Mouse (Mus musculus) heart, adult 2 months (tissue): ENCODE measurements around the gene Gm45021. TPM values are rescaled to one million over a fixed set of nuclear protein-coding genes. Genes with fewer than 3 reads are reported as not detected.

Source experiments
- DNase-seq, 2 experiments: peaks; one replicate each; pipeline ENCODE4 v3.0.0; 2021
- H3K27ac ChIP-seq: fragments of 200-600 bp; 2 replicates; pipeline ENCODE4 v1.8.1; 2022
- H3K27me3 ChIP-seq: fragments of 200-500 bp; 2 replicates; pipeline ENCODE4 v1.6.1; 2012; ENCODE audit warnings: mild to moderate bottlenecking, low read length, inconsistent platforms, mixed read lengths; ENCODE audit not compliant: control insufficient read depth, insufficient read depth
- H3K36me3 ChIP-seq: fragments of 200-500 bp; 2 replicates; pipeline ENCODE4 v1.6.1; 2012; ENCODE audit warnings: low read length, inconsistent platforms; ENCODE audit not compliant: control insufficient read depth, insufficient read depth
- H3K4me1 ChIP-seq: fragments of 200-500 bp; 2 replicates; pipeline ENCODE4 v1.6.1; 2011; ENCODE audit warnings: low read length; ENCODE audit not compliant: control insufficient read depth, insufficient read depth
- H3K4me3 ChIP-seq: fragments of 200-600 bp; 2 replicates; pipeline ENCODE4 v1.8.1; 2022
- H3K79me2 ChIP-seq: fragments of 200-500 bp; replicated peaks from 2 replicates; pipeline ENCODE4 v1.6.1; 2012; ENCODE audit warnings: mild to moderate bottlenecking, inconsistent platforms, low read length, moderate library complexity, mixed read lengths; ENCODE audit not compliant: control insufficient read depth, insufficient read depth
- H3K9ac ChIP-seq: fragments of 200-500 bp; 2 replicates; pipeline ENCODE4 v1.6.1; 2012; ENCODE audit warnings: low read depth, mild to moderate bottlenecking, control low read depth, inconsistent platforms, low read length, mixed read lengths
- CTCF ChIP-seq: fragments of 200-600 bp; IDR thresholded peaks from 2 replicates; pipeline ENCODE4 v1.8.1; 2022; ENCODE audit warnings: antibody characterized with exemption, mild to moderate bottlenecking, moderate library complexity
- EP300 ChIP-seq: fragments of 200-500 bp; IDR thresholded peaks from 2 replicates; pipeline ENCODE4 v1.6.1; 2011; ENCODE audit warnings: low read depth, low read length, control low read depth; ENCODE audit not compliant: insufficient read depth
- POLR2A ChIP-seq: fragments of 200-500 bp; IDR thresholded peaks from 2 replicates; pipeline ENCODE4 v1.6.1; 2011; ENCODE audit warnings: mild to moderate bottlenecking, low read depth, low read length, control low read depth; ENCODE audit not compliant: insufficient read depth
- WGBS: fragments of 180-500 bp; shearing (Covaris S2); methylation state at CpG from one replicate; pipeline ENCODE4 v1.1.7; 2018; 5-methylcytosine and 5-hydroxymethylcytosine counted together
- intact Hi-C: fragments of 180-260 bp; cut with DNase I; formaldehyde crosslinking; loops from one replicate; pipeline ENCODE4 v1.15.1; 2025
- polyA plus RNA-seq: library from polyadenylated mRNA; depleted of rRNA; stranded (reverse); fragments of >200 nt; gene quantifications from 2 replicates; pipeline ENCODE4 v1.2.3, GENCODE M21; 2012; rRNA removed
- total RNA-seq, 2 experiments: library from RNA; stranded (reverse); gene quantifications; 2 replicates each; pipeline ENCODE4 v1.2.3; 2021

Gm45021 gene
- total and polyA plus RNA-seq, 3 experiments: not detected

DNA sequence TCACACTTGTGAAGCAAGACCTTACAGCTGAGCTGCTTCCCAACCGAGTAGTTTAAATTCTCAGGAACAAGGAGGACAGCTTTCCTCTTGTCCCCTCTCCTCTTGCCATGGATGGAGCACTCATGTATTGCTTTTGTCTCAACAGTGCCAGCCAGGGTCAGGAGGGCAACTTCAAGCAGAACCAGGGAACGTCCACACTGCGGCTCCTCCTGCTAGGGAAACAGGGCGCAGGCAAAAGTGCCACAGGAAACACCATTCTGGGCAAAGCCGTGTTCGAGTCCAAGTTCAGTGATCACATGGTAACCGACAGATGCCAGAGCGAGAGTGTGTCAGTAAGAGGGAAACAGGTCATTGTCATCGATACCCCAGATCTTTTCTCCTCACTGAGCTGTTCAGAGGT lies 60.6 kb downstream of the Gm45021 start:
- no peaks in the 10 kb centered on the region for H3K79me2 ChIP-seq
- H3K9ac ChIP-seq: no peak overlapping the region
- no peaks in the 10 kb centered on the region for H3K36me3 ChIP-seq
- no peak overlapping the region for H3K4me3 ChIP-seq
- DNase-seq: no peak
- intact Hi-C loops: no loop called here
- 87% methylated on average over 9 of the region's 9 CpGs for WGBS
- TF ChIP-seq POLR2A: no peak
- H3K4me1 ChIP-seq: peaks cover 1% of the 10 kb centered on the region; the same call in 1 of the 2 replicates
- no peaks in the 10 kb centered on the region for H3K27me3 ChIP-seq
- no peak overlapping the region for H3K27ac ChIP-seq

- intact Hi-C loops: no loop called here
- 76% methylated on average over 5 of the region's 5 CpGs for WGBS
These were observed 69.3 kb downstream of the Gm45021 start for GRCm38 (mm10) chr6:48658721-48659120.

More at GRCm38 (mm10) chr6:48658721-48659120, 69.3 kb downstream of the Gm45021 start:
- no peak for DNase-seq
- Histone ChIP-seq H3K36me3 (no peaks in the 10 kb centered on the region; the same call in 1 of the 2 replicates), H3K79me2 (no peaks in the 10 kb centered on the region), H3K27me3 (no peaks in the 10 kb centered on the region), H3K9ac (no peak overlapping the region), H3K4me1 (no peaks in the 10 kb centered on the region; the same call in 1 of the 2 replicates), H3K4me3 (no peak overlapping the region), H3K27ac (no peak overlapping the region)
- no peak for TF ChIP-seq POLR2A
- no peak for TF ChIP-seq EP300
- TF ChIP-seq CTCF: no peak

Other genes starting within 250 kb of the Gm45021 start
- 10 to 100 TPM; 16.1 to 21.0 TPM for gene Krba1, start 194.0 kb upstream of the Gm45021 start, total RNA-seq
- 20.6 and 23.8 TPM in 2 replicates for gene Krba1, start 194.0 kb upstream of the Gm45021 start, polyA plus RNA-seq
- 10 to 100 TPM in 1 of 2 experiments, 1 to 10 TPM in 1; 9.7 to 11.8 TPM for gene Zfp467, start 143.8 kb upstream of the Gm45021 start, total RNA-seq
- 11.0 and 13.0 TPM in 2 replicates for gene Zfp467, start 143.8 kb upstream of the Gm45021 start, polyA plus RNA-seq
- gene Sspo, start 141.4 kb upstream of the Gm45021 start, total RNA-seq: under 1 TPM; 0.18 to 0.47 TPM
- gene Sspo, start 141.4 kb upstream of the Gm45021 start, polyA plus RNA-seq: 0.85 and 1.7 TPM in 2 replicates
- 10 to 100 TPM; 17.8 to 18.1 TPM for gene Atp6v0e2, start 52.0 kb upstream of the Gm45021 start, total RNA-seq
- gene Atp6v0e2, start 52.0 kb upstream of the Gm45021 start, polyA plus RNA-seq: 18.5 and 24.3 TPM in 2 replicates
- gene Lrrc61, start 34.8 kb upstream of the Gm45021 start, total RNA-seq: 10 to 100 TPM; 14.9 to 16.6 TPM
- 13.9 and 19.8 TPM in 2 replicates for gene Lrrc61, start 34.8 kb upstream of the Gm45021 start, polyA plus RNA-seq
- gene Rarres2, start 16.8 kb upstream of the Gm45021 start, total RNA-seq: 10 to 100 TPM; 70.9 to 82.4 TPM
- gene Rarres2, start 16.8 kb upstream of the Gm45021 start, polyA plus RNA-seq: 93.7 and 99.3 TPM in 2 replicates
- gene Repin1, start 4.3 kb downstream of the Gm45021 start, total RNA-seq: 10 to 100 TPM; 30.0 to 33.2 TPM
- 27.7 and 33.1 TPM in 2 replicates for gene Repin1, start 4.3 kb downstream of the Gm45021 start, polyA plus RNA-seq
- gene Gm44965, start 4.3 kb downstream of the Gm45021 start, total RNA-seq: not detected
- not detected in 2 replicates for gene Gm44965, start 4.3 kb downstream of the Gm45021 start, polyA plus RNA-seq
- 10 to 100 TPM; 11.8 to 12.9 TPM for gene Zfp775, start 12.5 kb downstream of the Gm45021 start, total RNA-seq
- gene Zfp775, start 12.5 kb downstream of the Gm45021 start, polyA plus RNA-seq: 6.2 and 7.0 TPM in 2 replicates
- gene AI854703, start 37.2 kb downstream of the Gm45021 start, total RNA-seq: under 1 TPM; 0.16 to 0.29 TPM
- 0.68 and 1.1 TPM in 2 replicates for gene AI854703, start 37.2 kb downstream of the Gm45021 start, polyA plus RNA-seq
- gene Gimap8, start 57.6 kb downstream of the Gm45021 start, total RNA-seq: 1 to 10 TPM; 7.1 to 7.6 TPM
- gene Gimap8, start 57.6 kb downstream of the Gm45021 start, polyA plus RNA-seq: 4.1 and 7.3 TPM in 2 replicates
- 1 to 10 TPM; 3.1 to 3.4 TPM for gene Gimap9, start 86.5 kb downstream of the Gm45021 start, total RNA-seq
- gene Gimap9, start 86.5 kb downstream of the Gm45021 start, polyA plus RNA-seq: 1.8 and 3.7 TPM in 2 replicates
- 10 to 100 TPM; 22.4 to 25.3 TPM for gene Gimap4, start 94.9 kb downstream of the Gm45021 start, total RNA-seq
- 28.1 and 42.1 TPM in 2 replicates for gene Gimap4, start 94.9 kb downstream of the Gm45021 start, polyA plus RNA-seq
- gene Gimap6, start 118.6 kb downstream of the Gm45021 start, total RNA-seq: 10 to 100 TPM; 34.3 to 38.1 TPM
- 19.2 and 28.6 TPM in 2 replicates for gene Gimap6, start 118.6 kb downstream of the Gm45021 start, polyA plus RNA-seq
- 1 to 10 TPM; 3.4 to 5.6 TPM for gene Gm28053, start 129.0 kb downstream of the Gm45021 start, total RNA-seq
- not detected in 2 replicates for gene Gm28053, start 129.0 kb downstream of the Gm45021 start, polyA plus RNA-seq
- gene Gimap7, start 129.0 kb downstream of the Gm45021 start, total RNA-seq: under 1 TPM in 1 of 2 experiments, not detected in 1; 0.77 TPM
- gene Gimap7, start 129.0 kb downstream of the Gm45021 start, polyA plus RNA-seq: 0.29 and 0.70 TPM in 2 replicates
- 1 to 10 TPM; 8.9 to 9.4 TPM for gene Gimap1, start 149.4 kb downstream of the Gm45021 start, total RNA-seq
- gene Gimap1, start 149.4 kb downstream of the Gm45021 start, polyA plus RNA-seq: 5.9 and 6.6 TPM in 2 replicates
- gene Gimap5, start 156.6 kb downstream of the Gm45021 start, total RNA-seq: 1 to 10 TPM; 4.6 to 5.1 TPM
- gene Gimap5, start 156.6 kb downstream of the Gm45021 start, polyA plus RNA-seq: 6.2 and 6.6 TPM in 2 replicates
- 1 to 10 TPM; 1.0 to 1.5 TPM for gene Gimap3, start 181.2 kb downstream of the Gm45021 start, total RNA-seq
- 3.0 and 4.8 TPM in 2 replicates for gene Gimap3, start 181.2 kb downstream of the Gm45021 start, polyA plus RNA-seq